Mouse (Mus musculus): ENCODE measurements around the gene Hyal6.

DNA sequence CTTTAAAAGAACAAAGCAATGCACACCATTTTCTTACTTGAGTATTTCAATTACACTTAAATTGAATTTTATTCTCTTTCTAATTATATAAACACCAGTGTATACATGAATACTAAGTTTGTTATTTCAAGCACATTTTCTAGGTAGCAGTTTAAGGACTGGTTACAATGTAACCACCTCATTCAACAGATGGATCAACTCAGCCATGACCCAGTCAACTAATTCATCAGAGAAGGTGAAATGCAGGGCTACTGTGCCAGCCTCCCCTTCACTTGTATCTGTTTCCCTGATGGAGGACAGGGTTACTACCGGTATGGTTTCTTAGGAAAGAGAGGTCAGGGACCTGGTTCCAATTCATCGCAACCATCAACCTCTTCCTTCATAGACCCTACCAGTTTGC is 33.2 kb downstream of the Hyal6 start:
- TF ChIP-seq CTCF (IDR thresholded peaks at IDR 0.05; ENCODE audit: insufficient read depth, low read length) (no peak), POLR2A (IDR thresholded peaks at IDR 0.05; ENCODE audit: borderline replicate concordance, extremely low read depth, low read depth, low read length) (no peak)

Data from lung, adult 2 months (tissue).